Mouse (Mus musculus): Measurements from ENCODE around the gene Pecr.

GRCm38 (mm10) chr1:72291925-72292324 lies 7.8 kb upstream of the Pecr start:
- TF ChIP-seq CTCF (IDR thresholded peaks at IDR 0.05; ENCODE audit: borderline replicate concordance, insufficient read depth, low read length): no peak
- TF ChIP-seq POLR2A (IDR thresholded peaks at IDR 0.05; ENCODE audit: low read depth, low read length): no peak

All from embryonic fibroblast, embryonic 13.5 days (primary cell).